Mouse (Mus musculus) neural tube, embryonic 10.5 days (tissue): ENCODE data around the gene Trio.

ENCODE experiments used
- DNase-seq: peaks from one replicate; pipeline ENCODE4 v3.0.0-alpha.2; 2017; ENCODE audit warnings: low spot score; ENCODE audit errors: extremely low spot score

Trio gene

GRCm38 (mm10) chr15:27877831-27878230 is 147.8 kb downstream of the Trio start:
- DNase-seq = no peak

- no peak for DNase-seq
These were observed 149.3 kb downstream of the Trio start for GRCm38 (mm10) chr15:27876327-27876726.

GRCm38 (mm10) chr15:27875753-27876152 is 149.9 kb downstream of the Trio start:
- no peak for DNase-seq

DNA sequence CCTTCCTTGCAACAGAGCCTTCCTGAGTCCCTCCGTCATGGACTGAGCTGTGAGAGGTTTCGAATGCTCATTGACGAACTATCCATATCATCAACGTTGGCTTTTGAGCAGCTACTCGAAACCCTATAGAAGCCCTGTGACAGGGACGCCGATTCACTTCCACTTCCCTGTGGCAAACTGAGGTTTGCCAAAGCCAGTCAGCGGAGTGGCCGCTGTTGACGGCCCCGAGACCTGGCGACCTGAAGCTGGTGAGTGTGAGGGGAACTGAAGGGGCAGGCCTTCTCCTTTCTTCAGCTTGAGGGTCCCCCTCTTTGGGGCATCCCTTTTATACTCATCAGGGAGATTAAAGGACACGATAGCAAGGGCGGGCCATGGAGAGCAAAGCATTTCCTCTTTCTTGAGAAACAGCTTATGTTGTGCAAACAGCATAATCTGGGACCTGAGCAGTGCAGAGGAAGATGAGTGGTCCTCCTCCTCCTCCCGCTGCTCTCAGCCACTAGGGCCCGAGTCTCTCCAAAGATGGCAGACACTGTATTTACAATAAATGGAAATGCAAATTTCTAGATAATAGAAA is 151.8 kb downstream of the Trio start:
- no peak for DNase-seq

GRCm38 (mm10) chr15:27872286-27872685 is 153.4 kb downstream of the Trio start:
- DNase-seq = no peak

GRCm38 (mm10) chr15:27871708-27872107 is 153.9 kb downstream of the Trio start:
- DNase-seq = no peak

DNA sequence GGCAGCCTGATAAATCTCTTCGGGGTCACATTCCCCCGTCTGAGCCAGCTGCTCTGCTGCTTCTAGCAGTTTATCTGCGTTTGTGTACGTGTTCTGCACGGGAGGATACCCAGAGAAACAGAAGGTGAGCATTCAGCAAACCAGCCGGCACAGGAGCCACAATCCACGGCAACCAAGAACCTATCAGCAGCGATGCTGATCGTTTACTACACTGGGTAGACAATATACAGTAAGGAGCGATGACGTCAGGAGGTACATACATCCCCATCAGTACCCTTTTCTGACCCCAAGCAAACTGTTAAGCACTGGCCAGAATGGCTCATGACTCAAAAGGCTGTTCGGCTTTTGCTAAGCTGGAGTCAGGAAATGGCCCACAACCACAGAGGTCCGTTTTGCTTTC is 154.4 kb downstream of the Trio start:
- DNase-seq = no peak

GRCm38 (mm10) chr15:27869001-27869400 is 156.6 kb downstream of the Trio start:
- DNase-seq = no peak

- no peak for DNase-seq
These were observed 157.8 kb downstream of the Trio start for GRCm38 (mm10) chr15:27867831-27868230.

GRCm38 (mm10) chr15:27866471-27866870 is 159.2 kb downstream of the Trio start:
- no peak for DNase-seq

DNA sequence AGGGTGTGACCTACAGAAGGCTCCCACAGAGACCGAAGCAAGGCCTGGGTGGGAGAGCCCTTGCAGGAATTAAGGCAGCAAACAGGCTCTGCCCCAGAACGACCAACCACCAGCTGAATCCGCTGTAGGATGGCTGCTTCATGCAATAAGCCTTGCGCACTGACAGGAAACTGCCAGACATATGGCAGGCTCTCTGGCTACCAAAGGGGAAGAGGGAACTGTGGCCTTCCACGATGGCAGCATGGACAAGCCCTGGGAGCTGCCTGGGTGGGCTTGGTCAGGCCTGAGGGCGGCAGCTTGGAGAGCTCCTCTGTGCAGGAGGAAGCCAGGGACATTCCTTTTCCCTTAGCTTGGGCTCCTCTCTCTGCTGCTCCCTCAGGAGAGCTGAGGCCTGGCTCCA is 159.6 kb downstream of the Trio start:
- DNase-seq = no peak

GRCm38 (mm10) chr15:27864397-27864796 is 161.3 kb downstream of the Trio start:
- DNase-seq = no peak

- no peak for DNase-seq
These were observed 162.7 kb downstream of the Trio start for GRCm38 (mm10) chr15:27862949-27863348.

DNA sequence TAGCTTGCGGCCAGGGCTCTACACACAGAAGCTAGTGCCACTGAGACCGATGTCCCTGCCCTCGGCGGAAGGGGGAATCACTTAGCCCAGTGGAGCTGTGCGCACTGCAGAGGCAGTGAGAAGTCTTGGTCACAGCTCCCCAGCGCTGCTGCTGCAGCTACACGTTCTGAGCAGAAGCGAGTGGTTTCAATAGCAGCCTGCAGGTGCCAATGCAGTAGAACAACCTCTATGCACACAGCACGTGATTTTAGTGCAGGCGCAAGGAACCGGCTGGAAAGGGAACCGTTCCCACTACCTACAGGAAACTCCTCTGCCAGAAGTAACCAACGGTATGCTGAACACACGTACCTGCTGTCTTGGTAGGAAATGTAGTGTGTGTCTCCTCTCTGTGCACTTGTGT is 165.2 kb downstream of the Trio start:
- no peak for DNase-seq

- no peak for DNase-seq
These were observed 166.1 kb downstream of the Trio start for GRCm38 (mm10) chr15:27859590-27859989.

DNA sequence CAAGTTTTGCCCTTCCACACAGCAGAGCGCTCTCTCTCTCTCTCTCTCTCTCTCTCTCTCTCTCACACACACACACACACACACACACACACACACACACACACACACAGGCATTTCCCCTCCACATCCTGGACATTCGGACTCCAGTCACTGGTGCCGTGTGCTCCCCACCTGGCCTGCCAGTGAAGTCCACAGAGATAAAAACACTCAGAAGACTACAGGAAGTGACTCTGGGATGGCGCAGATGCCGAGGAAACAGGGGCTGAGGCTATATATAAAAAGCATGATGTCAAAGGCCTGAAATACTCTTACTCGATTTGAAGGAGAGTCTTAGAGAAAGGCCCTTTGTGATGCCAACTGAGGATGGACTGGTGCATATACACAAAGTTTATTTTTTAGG is 166.5 kb downstream of the Trio start:
- DNase-seq = no peak

GRCm38 (mm10) chr15:27858179-27858819 is 167.3 kb downstream of the Trio start:
- DNase-seq = no peak

- no peak for DNase-seq
These were observed 168.4 kb downstream of the Trio start for GRCm38 (mm10) chr15:27857242-27857641.

GRCm38 (mm10) chr15:27856050-27856787 is 169.4 kb downstream of the Trio start:
- no peak for DNase-seq

DNA sequence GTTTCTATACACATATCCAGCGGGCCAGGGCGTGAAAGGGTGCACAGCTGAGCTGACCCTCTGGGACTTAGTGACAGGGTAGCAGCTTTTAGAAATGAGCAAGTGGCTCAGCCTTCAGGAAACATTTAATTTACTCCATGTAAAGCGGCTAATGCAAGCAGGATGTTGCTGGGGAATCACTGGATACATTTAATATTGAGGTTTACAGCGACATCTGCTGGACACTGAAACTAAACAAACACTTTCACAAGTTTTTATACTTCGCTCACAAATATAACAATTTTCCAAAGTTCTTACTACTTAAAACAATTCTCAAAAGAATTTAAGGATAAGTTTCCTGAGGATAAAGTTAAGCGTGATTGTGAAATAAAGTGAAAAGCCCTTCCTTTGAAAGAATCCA is 174.3 kb downstream of the Trio start:
- no peak for DNase-seq

DNA sequence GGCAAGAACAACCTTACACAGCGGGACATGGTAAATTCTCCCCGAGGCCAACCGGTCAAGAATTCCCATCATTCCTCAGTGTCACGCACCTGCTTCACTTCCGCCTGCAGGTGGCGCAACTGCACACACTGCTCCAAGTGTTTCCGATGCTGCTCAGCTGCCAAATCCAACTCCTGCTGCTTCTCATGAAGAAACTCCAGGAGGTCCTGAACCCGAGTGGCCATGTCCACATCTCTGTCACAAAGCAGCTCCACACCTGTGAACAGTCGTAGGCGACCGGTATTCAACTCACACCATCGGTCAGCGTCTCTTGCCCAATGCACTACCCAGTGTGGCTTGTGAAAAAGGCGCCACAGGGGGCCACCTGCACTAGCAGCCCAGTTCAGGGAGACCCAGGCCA is 174.7 kb downstream of the Trio start:
- peak; percentile 24 for DNase-seq

DNA sequence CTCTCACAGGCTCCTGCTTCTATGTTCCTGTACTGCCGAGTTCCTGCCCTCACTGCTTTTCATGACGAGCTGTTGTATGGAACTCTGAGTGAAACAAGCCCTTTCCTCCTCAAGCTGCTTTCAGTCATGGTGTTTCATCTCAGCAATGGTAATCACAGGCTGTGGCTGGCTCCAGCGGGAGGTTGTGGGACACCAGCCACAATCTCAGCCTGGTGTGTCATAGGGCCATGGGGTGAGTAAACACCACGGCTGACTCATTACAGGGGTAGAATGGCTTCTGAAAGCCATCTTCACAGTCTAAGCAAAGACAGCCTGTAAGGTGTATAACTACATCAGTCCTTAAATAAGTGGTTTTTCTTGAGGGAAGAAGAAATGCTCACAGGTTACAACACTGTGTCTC is 175.7 kb downstream of the Trio start:
- no peak for DNase-seq

DNA sequence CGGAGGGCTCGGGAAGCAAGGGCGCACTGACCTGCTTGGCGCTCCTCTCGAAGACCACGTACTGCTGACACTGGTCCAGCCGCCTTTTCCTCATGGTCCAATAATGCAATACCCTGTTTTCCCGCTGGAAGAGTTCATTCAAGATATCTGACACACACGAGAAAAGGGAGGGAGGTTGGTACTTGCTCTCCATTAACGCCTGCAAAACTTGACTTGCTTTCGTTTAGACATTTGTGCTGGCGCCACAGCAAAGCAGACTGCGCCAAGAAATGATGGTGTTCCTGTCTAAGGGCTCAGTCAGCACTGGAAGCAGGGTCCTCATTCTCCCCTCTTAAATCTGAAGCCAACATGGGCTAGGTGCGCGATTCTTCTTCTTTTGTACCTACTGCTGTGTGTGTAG is 184.0 kb downstream of the Trio start:
- DNase-seq = no peak
